Mouse (Mus musculus): ENCODE results near the gene Tspan2.

DNA sequence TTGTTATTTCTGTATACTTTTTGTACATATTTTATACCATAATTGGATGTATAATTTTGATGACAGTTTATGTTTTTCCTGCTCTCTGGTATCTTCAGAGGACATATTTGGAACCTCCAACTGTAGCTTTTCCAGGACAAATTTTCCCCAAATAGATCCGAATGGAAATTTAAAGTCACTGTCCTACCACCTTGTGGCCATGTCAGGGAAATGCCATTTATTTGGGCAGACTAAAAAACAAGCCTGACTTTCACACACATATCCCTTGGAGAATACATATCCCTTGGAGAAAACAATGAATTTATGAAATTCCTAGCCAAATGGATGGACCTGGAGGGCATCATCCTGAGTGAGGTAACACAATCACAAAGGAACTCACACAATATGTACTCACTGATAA lies 108.1 kb downstream of the Tspan2 start:
- TF ChIP-seq CTCF (conservative IDR thresholded peaks at IDR 0.05; ENCODE audit: low read length), result peak; percentile 33
- TF ChIP-seq NANOG (IDR thresholded peaks at IDR 0.05; ENCODE audit: borderline replicate concordance, low read length), result no peak

Data from E14TG2a.4 (cell line).